ENCODE assay signal across 9 mouse cellular contexts in the genomic region with DNA sequence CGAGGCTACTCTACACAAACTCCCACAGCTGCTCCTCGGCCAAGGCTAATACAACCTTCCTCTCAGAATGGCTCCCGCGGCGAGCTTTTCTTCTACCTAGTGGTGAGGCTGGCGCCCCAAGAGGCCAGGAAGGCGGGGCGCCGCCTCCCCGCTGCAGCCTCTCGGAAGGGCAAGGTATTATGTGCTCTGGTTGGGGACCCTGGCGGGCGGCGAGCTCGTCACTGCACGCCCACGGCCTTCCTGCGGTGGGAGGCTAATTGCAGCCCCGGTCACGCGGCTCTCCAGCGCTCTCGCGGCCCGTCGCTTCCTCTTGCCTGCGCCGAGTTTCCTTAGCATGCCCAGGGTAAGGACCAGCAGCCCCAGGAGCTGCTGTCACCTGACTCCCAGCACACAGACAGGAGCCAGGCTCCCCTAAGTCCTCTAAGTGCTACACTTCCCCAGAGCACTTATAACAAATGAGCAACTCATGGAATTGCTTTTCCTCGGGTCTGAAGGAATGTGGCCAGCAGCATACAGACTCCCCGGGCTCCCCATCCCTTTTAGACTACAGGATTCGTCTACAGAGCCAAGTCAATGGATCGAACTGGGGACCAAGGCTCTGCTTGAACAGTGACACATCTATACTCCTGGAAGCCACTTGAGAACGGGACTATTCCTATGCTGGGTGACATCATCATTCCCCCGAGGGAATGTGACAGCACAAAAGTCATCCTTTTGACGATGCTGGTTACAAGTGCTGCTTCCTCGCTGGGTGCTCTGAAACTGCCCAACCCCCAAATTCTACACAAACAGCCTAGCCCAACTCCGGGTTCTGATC. TPM values are rescaled to one million over a fixed set of nuclear protein-coding genes. Genes with fewer than 3 reads are reported as not detected.
DNase-seq lines count a peak whose midpoint lies in the region; ATAC-seq and TF ChIP-seq lines count a peak whose summit lies in the region.
"Had no signal": no experiment of that assay in that cellular context is flagged by ENCODE, and none has a peak within 500 bp of the region (broad histone marks: within the 10 kb centered on the region; RNA-seq: fewer than 3 reads in every experiment).

No protein-coding gene starts in this region.

- H3K9ac ChIP-seq in embryonic facial prominence, embryonic 13.5 days, result peak overlapping the region; percentile 70
- peak overlapping the region; percentile 65 for H3K9ac ChIP-seq in heart, embryonic 16.5 days (ENCODE audit: low read length)
- peak overlapping the region; percentile 52; the same call in 1 of the 2 replicates for H3K9ac ChIP-seq in kidney, postnatal 0 days (ENCODE audit: low read depth, low read length)
- peak overlapping the region; percentile 70 for H3K9ac ChIP-seq in neural tube, embryonic 13.5 days

- peak; percentile 82 for ATAC-seq in embryonic facial prominence, embryonic 13.5 days (ENCODE audit: insufficient number of reproducible peaks, insufficient read depth, low FRiP score, low TSS enrichment, low read depth)
- ATAC-seq in heart, embryonic 16.5 days (replicated peaks; ENCODE audit: extremely low read depth, insufficient read depth, low FRiP score), result peak; percentile 61
- ATAC-seq in kidney, postnatal 0 days (replicated peaks; ENCODE audit: low FRiP score, low read depth), result peak; percentile 74
- peak; percentile 82 for ATAC-seq in neural tube, embryonic 13.5 days (ENCODE audit: low read depth)

- peaks cover 29% of the 10 kb centered on the region for H3K4me1 ChIP-seq in embryonic facial prominence, embryonic 13.5 days
- peaks cover 8% of the 10 kb centered on the region for H3K4me1 ChIP-seq in heart, embryonic 16.5 days (ENCODE audit: control insufficient read depth, insufficient read depth, low read length)
- H3K4me1 ChIP-seq in kidney, postnatal 0 days (replicated peaks; ENCODE audit: insufficient read depth, low read length), result peaks cover 11% of the 10 kb centered on the region
- H3K4me1 ChIP-seq in neural tube, embryonic 13.5 days (replicated peaks), result peaks cover 37% of the 10 kb centered on the region

- H3K4me2 ChIP-seq in embryonic facial prominence, embryonic 13.5 days, result peak overlapping the region; percentile 93
- H3K4me2 ChIP-seq in heart, embryonic 16.5 days (ENCODE audit: low read depth, low read length), result peak overlapping the region; percentile 76
- H3K4me2 ChIP-seq in kidney, postnatal 0 days (ENCODE audit: low read length), result peak overlapping the region; percentile 74
- peak overlapping the region; percentile 75 for H3K4me2 ChIP-seq in neural tube, embryonic 13.5 days

- 2% methylated on average over 37 of the region's 37 CpGs for WGBS in embryonic facial prominence, embryonic 13.5 days
- WGBS in heart, embryonic 16.5 days, result 2% methylated on average over 37 of the region's 37 CpGs
- 2% methylated on average over 37 of the region's 37 CpGs for WGBS in kidney, postnatal 0 days
- 2% methylated on average over 37 of the region's 37 CpGs for WGBS in neural tube, embryonic 13.5 days

- peak overlapping the region; percentile 49 for H3K4me3 ChIP-seq in embryonic facial prominence, embryonic 13.5 days
- H3K4me3 ChIP-seq in heart, embryonic 16.5 days (ENCODE audit: low read length), result peak overlapping the region; percentile 50
- H3K4me3 ChIP-seq in kidney, postnatal 0 days (replicated peaks; ENCODE audit: low read depth, low read length), result peak overlapping the region; percentile 26
- peak overlapping the region; percentile 38 for H3K4me3 ChIP-seq in neural tube, embryonic 13.5 days

- peak; percentile 55 for TF ChIP-seq CTCF in kidney, postnatal 0 days (IDR thresholded peaks at IDR 0.05; ENCODE audit: low read depth)

- H3K27me3 ChIP-seq in embryonic facial prominence, embryonic 13.5 days, result 0 out of 2 replicates have a peak, but pooled peaks cover 2% of the 10 kb centered on the region
- H3K27me3 ChIP-seq in heart, embryonic 16.5 days (ENCODE audit: control insufficient read depth, insufficient read depth, low read length), result peaks cover 3% of the 10 kb centered on the region; the same call in 1 of the 2 replicates
- no peaks in the 10 kb centered on the region; the same call in 1 of the 2 replicates for H3K27me3 ChIP-seq in kidney, postnatal 0 days (ENCODE audit: insufficient read depth, low read length)
- H3K27me3 ChIP-seq in neural tube, embryonic 13.5 days, result no peaks in the 10 kb centered on the region

- H3K36me3 ChIP-seq in embryonic facial prominence, embryonic 13.5 days, result peaks cover 31% of the 10 kb centered on the region
- H3K36me3 ChIP-seq in heart, embryonic 16.5 days (ENCODE audit: control insufficient read depth, insufficient read depth), result peaks cover 22% of the 10 kb centered on the region
- 0 out of 2 replicates have a peak, but pooled peaks cover 13% of the 10 kb centered on the region for H3K36me3 ChIP-seq in kidney, postnatal 0 days (ENCODE audit: insufficient read depth, low read length)
- peaks cover 30% of the 10 kb centered on the region for H3K36me3 ChIP-seq in neural tube, embryonic 13.5 days

- peak overlapping the region; percentile 8 for H3K27ac ChIP-seq in embryonic facial prominence, embryonic 13.5 days
- H3K27ac ChIP-seq in heart, embryonic 16.5 days (ENCODE audit: low read length), result peak overlapping the region; percentile 14; the same call in 1 of the 2 replicates
- H3K27ac ChIP-seq in kidney, postnatal 0 days, result peak overlapping the region; percentile 31; the same call in 1 of the 2 replicates
- peak overlapping the region; percentile 78 for H3K27ac ChIP-seq in neural tube, embryonic 13.5 days (replicated peaks)

- DNase-seq in urinary bladder, adult 2 months (ENCODE audit: low spot score), result peak; percentile 30
- DNase-seq in urinary bladder, postnatal 10 days (ENCODE audit: low spot score), result no peak
- peak; percentile 74 for DNase-seq in kidney, postnatal 0 days (ENCODE audit: low spot score)
- peak; percentile 52 to 60 for DNase-seq in lung, adult 18-20 months
- peak; percentile 62 for DNase-seq in testis, postnatal 10 days (ENCODE audit: low spot score)

- H3K9me3 ChIP-seq in embryonic facial prominence, embryonic 13.5 days, result no peaks in the 10 kb centered on the region
- H3K9me3 ChIP-seq in heart, embryonic 16.5 days (replicated peaks; ENCODE audit: control insufficient read depth, low read length), result no peaks in the 10 kb centered on the region
- H3K9me3 ChIP-seq in kidney, postnatal 0 days (replicated peaks; ENCODE audit: low read length), result no peaks in the 10 kb centered on the region
- H3K9me3 ChIP-seq in neural tube, embryonic 13.5 days, result no peaks in the 10 kb centered on the region
- H3K9me3 ChIP-seq: G1E had no signal

RNA-seq across cellular contexts. Expression of gene Gm27027, which starts 19.5 kb away (rescaled TPM):
- polyA plus RNA-seq in urinary bladder, adult 2 months (2012; rRNA removed), result not detected in 2 replicates
- not detected in 2 replicates for polyA plus RNA-seq in embryonic facial prominence, embryonic 13.5 days (2015; fragmentation: Nextera tagmentation; extraction: Ambion mirVana)
- polyA plus RNA-seq in heart, embryonic 16.5 days (2015; fragmentation: Nextera tagmentation; extraction: Ambion mirVana), result not detected in 2 replicates
- polyA plus RNA-seq in kidney, postnatal 0 days (2015; fragmentation: Nextera tagmentation; extraction: Ambion mirVana), result not detected in 2 replicates
- not detected in 2 replicates for polyA plus RNA-seq in neural tube, embryonic 13.5 days (2015; fragmentation: Nextera tagmentation; extraction: Ambion mirVana)
- polyA plus RNA-seq: G1E had no signal

RNA-seq across cellular contexts. Expression of gene Gm13889, which starts 19.6 kb away (rescaled TPM):
- 48.1 and 49.8 TPM in 2 replicates for polyA plus RNA-seq in urinary bladder, adult 2 months (2012; rRNA removed)
- 3.5 and 3.7 TPM in 2 replicates for polyA plus RNA-seq in embryonic facial prominence, embryonic 13.5 days (2015; fragmentation: Nextera tagmentation; extraction: Ambion mirVana)
- 7.1 and 9.0 TPM in 2 replicates for polyA plus RNA-seq in heart, embryonic 16.5 days (2015; fragmentation: Nextera tagmentation; extraction: Ambion mirVana)
- 22.2 and 24.8 TPM in 2 replicates for polyA plus RNA-seq in kidney, postnatal 0 days (2015; fragmentation: Nextera tagmentation; extraction: Ambion mirVana)
- 10.7 and 11.0 TPM in 2 replicates for polyA plus RNA-seq in neural tube, embryonic 13.5 days (2015; fragmentation: Nextera tagmentation; extraction: Ambion mirVana)

RNA-seq across cellular contexts. Expression of gene Alkbh3, which starts 34.0 kb away (rescaled TPM):
- polyA plus RNA-seq in urinary bladder, adult 2 months (2012; rRNA removed), result 69.6 and 77.1 TPM in 2 replicates
- 73.3 and 80.7 TPM in 2 replicates for polyA plus RNA-seq in embryonic facial prominence, embryonic 13.5 days (2015; fragmentation: Nextera tagmentation; extraction: Ambion mirVana)
- polyA plus RNA-seq in heart, embryonic 16.5 days (2015; fragmentation: Nextera tagmentation; extraction: Ambion mirVana), result 64.8 and 71.5 TPM in 2 replicates
- polyA plus RNA-seq in kidney, postnatal 0 days (2015; fragmentation: Nextera tagmentation; extraction: Ambion mirVana), result 74.9 and 75.0 TPM in 2 replicates
- polyA plus RNA-seq in neural tube, embryonic 13.5 days (2015; fragmentation: Nextera tagmentation; extraction: Ambion mirVana), result 43.4 and 43.8 TPM in 2 replicates

Comparison
In these comparisons a context has a peak if more than half of its experiments do, and no peak if none do; other contexts are left out.
1. H3K27ac ChIP-seq: peak in every context shown above with its lines; median percentile 78 in neural tube, embryonic 13.5 days; 31 in kidney, postnatal 0 days; 14 in heart, embryonic 16.5 days; 8 in embryonic facial prominence, embryonic 13.5 days.